Comparison of ENCODE assay signal across 7 mouse cellular contexts in the genomic region with DNA sequence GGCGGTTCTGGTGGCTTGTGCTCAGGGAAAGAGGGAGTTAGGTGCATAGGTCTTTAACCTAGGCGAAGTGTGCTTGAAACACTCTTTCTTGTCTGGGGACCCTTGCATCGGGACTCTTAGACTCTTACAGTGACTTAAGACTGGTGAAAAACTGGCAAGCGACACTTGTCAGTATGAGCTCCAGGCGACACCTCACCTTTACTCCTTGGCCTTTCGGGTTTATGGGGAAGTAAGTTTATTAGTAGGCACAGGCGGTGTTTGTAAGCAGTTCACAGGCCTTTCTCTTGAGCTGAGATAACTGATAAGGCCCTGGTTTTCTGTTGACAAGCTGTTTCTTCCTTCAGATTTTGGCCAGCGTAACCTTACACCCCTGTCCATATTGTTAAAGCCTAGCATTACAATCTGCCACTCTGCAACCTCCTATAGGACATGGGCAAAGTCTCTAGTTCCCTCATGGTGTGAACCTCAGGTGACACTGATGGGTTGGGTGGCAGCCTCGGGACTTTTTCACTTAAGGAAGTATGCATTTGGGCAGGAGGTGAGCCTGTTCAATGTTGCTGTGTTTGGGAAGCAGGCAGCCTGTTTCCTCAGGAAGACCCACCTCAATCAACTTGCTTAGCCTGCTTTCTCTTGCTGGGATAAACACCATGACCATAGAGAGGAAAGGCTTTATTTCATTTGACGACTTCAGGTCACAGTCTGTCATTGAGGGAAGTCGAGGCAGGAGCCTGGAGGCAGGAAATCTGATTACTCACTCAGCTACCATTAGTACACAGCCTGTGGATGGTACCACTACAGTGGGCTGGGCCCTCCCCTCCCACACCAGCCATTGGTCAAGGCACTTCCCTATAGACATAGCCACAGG. TPM values are rescaled to one million over a fixed set of nuclear protein-coding genes. Genes with fewer than 3 reads are reported as not detected.
DNase-seq lines count a peak whose midpoint lies in the region; ATAC-seq lines count a peak whose summit lies in the region.

No protein-coding gene starts in this region.

- H3K27me3 ChIP-seq in forebrain, embryonic 16.5 days (replicated peaks; ENCODE audit: control insufficient read depth, insufficient read depth, low read length) = peaks cover 3% of the 10 kb centered on the region; the same call in 1 of the 2 replicates
- no peaks in the 10 kb centered on the region for H3K27me3 ChIP-seq in liver, embryonic 15.5 days
- H3K27me3 ChIP-seq in stomach, embryonic 16.5 days (ENCODE audit: control insufficient read depth, insufficient read depth, low read length) = no peaks in the 10 kb centered on the region

- no peak overlapping the region for H3K27ac ChIP-seq in forebrain, embryonic 16.5 days (ENCODE audit: low read length)
- H3K27ac ChIP-seq in liver, embryonic 15.5 days (replicated peaks) = peak overlapping the region; percentile 79
- peak overlapping the region; percentile 91 for H3K27ac ChIP-seq in stomach, embryonic 16.5 days (ENCODE audit: low read length)

- no peak for ATAC-seq in forebrain, embryonic 16.5 days
- ATAC-seq in liver, embryonic 15.5 days (ENCODE audit: insufficient read depth) = no peak
- ATAC-seq in stomach, embryonic 16.5 days (ENCODE audit: insufficient read depth, low FRiP score) = no peak

- WGBS in forebrain, embryonic 16.5 days = 72% methylated on average over 11 of the region's 11 CpGs
- 10% methylated on average over 11 of the region's 11 CpGs for WGBS in liver, embryonic 15.5 days (ENCODE audit: insufficient replicate concordance)
- WGBS in stomach, embryonic 16.5 days = 42% methylated on average over 11 of the region's 11 CpGs

- H3K9ac ChIP-seq in forebrain, embryonic 16.5 days (replicated peaks; ENCODE audit: low read depth, low read length) = peak overlapping the region; percentile 70
- peak overlapping the region; percentile 80 for H3K9ac ChIP-seq in liver, embryonic 15.5 days
- peak overlapping the region; percentile 89 for H3K9ac ChIP-seq in stomach, embryonic 16.5 days (ENCODE audit: low read length)

- H3K36me3 ChIP-seq in forebrain, embryonic 16.5 days (ENCODE audit: control insufficient read depth, insufficient read depth) = no peaks in the 10 kb centered on the region
- H3K36me3 ChIP-seq in liver, embryonic 15.5 days (replicated peaks) = no peaks in the 10 kb centered on the region
- H3K36me3 ChIP-seq in stomach, embryonic 16.5 days (ENCODE audit: control insufficient read depth, insufficient read depth, low read length) = no peaks in the 10 kb centered on the region

- DNase-seq in A20 (ENCODE audit: low read depth, low spot score) = peak; percentile 71
- DNase-seq in CD4-positive helper T cell, adult 2 months (ENCODE audit: low read depth, low spot score) = peak; percentile 31
- no peak for DNase-seq in urinary bladder, adult 18-20 months (ENCODE audit: low spot score in 2 of 2)
- no peak for DNase-seq in spleen, adult 18-20 months

- peaks cover 15% of the 10 kb centered on the region for H3K4me1 ChIP-seq in forebrain, embryonic 16.5 days (replicated peaks; ENCODE audit: control insufficient read depth, insufficient read depth, low read length)
- peaks cover 76% of the 10 kb centered on the region for H3K4me1 ChIP-seq in liver, embryonic 15.5 days (replicated peaks)
- peaks cover 20% of the 10 kb centered on the region; the same call in 1 of the 2 replicates for H3K4me1 ChIP-seq in stomach, embryonic 16.5 days (ENCODE audit: control insufficient read depth, insufficient read depth, low read length)

- peak overlapping the region; percentile 68 for H3K4me3 ChIP-seq in forebrain, embryonic 16.5 days (replicated peaks; ENCODE audit: low read length)
- peak overlapping the region; percentile 78 for H3K4me3 ChIP-seq in liver, embryonic 15.5 days (replicated peaks)
- peak overlapping the region; percentile 72 for H3K4me3 ChIP-seq in stomach, embryonic 16.5 days (replicated peaks; ENCODE audit: low read length)

- H3K4me2 ChIP-seq in forebrain, embryonic 16.5 days (ENCODE audit: low read length) = peak overlapping the region; percentile 96
- H3K4me2 ChIP-seq in liver, embryonic 15.5 days = peak overlapping the region; percentile 98
- H3K4me2 ChIP-seq in stomach, embryonic 16.5 days (ENCODE audit: low read depth, low read length) = peak overlapping the region; percentile 77

- H3K9me3 ChIP-seq in forebrain, embryonic 16.5 days (ENCODE audit: control insufficient read depth, low read length) = no peaks in the 10 kb centered on the region
- no peaks in the 10 kb centered on the region for H3K9me3 ChIP-seq in liver, embryonic 15.5 days (replicated peaks)
- H3K9me3 ChIP-seq in stomach, embryonic 16.5 days (replicated peaks; ENCODE audit: control insufficient read depth, low read length) = no peaks in the 10 kb centered on the region

RNA-seq across cellular contexts. Expression of a gene that starts 1.0 kb away (rescaled TPM):
- polyA plus RNA-seq in forebrain, embryonic 16.5 days (2015; fragmentation: Nextera tagmentation; extraction: Ambion mirVana) = 15.1 and 17.2 TPM in 2 replicates
- 12.7 and 13.0 TPM in 2 replicates for polyA plus RNA-seq in liver, embryonic 15.5 days (2015; fragmentation: Nextera tagmentation; extraction: Ambion mirVana)
- 27.3 and 29.3 TPM in 2 replicates for polyA plus RNA-seq in stomach, embryonic 16.5 days (2015; fragmentation: Nextera tagmentation; extraction: Ambion mirVana)

RNA-seq across cellular contexts. Expression of a gene that starts 8.1 kb away (rescaled TPM):
- 0.22 and 0.27 TPM in 2 replicates for polyA plus RNA-seq in forebrain, embryonic 16.5 days (2015; fragmentation: Nextera tagmentation; extraction: Ambion mirVana)
- 0.28 and 0.47 TPM in 2 replicates for polyA plus RNA-seq in liver, embryonic 15.5 days (2015; fragmentation: Nextera tagmentation; extraction: Ambion mirVana)
- polyA plus RNA-seq in stomach, embryonic 16.5 days (2015; fragmentation: Nextera tagmentation; extraction: Ambion mirVana) = 0.35 and 2.6 TPM in 2 replicates

Comparison
In these comparisons a context has a peak if more than half of its experiments do, and no peak if none do; other contexts are left out.
1. DNase-seq: peak in A20 (single experiment) and CD4-positive helper T cell, adult 2 months (single experiment); none in urinary bladder, adult 18-20 months (0 of 2) and spleen, adult 18-20 months (0 of 2).
2. Peak in every context shown above with its lines, with median percentiles within 50 percentile points of each other: H3K4me2 ChIP-seq, H3K4me3 ChIP-seq and H3K9ac ChIP-seq.